Mouse (Mus musculus) heart, embryonic 10.5 days (tissue): Measurements from ENCODE around the gene Hormad1. TPM values are rescaled to one million over a fixed set of nuclear protein-coding genes. Genes with fewer than 3 reads are reported as not detected.
A peak's percentile ranks its signal among the peaks of the same experiment; 100 is the strongest.
"Not testable (repeated sequence)": the region's sequence is repeated elsewhere in the genome, so short reads cannot be mapped to it uniquely, and the experiment has no call there.

ENCODE experiments used
- DNase-seq: peaks from one replicate; pipeline ENCODE4 v3.0.0-alpha.2; 2017; ENCODE audit warnings: low spot score
- H3K27ac ChIP-seq: fragments of 300-500 bp; sonication (generic); 2 replicates; pipeline ENCODE4 v1.5.1; 2016; ENCODE audit warnings: mild to moderate bottlenecking
- H3K27me3 ChIP-seq: fragments of 300-500 bp; sonication (generic); 2 replicates; pipeline ENCODE4 v1.6.1; 2016; ENCODE audit warnings: mild to moderate bottlenecking; ENCODE audit not compliant: poor library complexity, insufficient read depth, severe bottlenecking
- H3K36me3 ChIP-seq: fragments of 300-500 bp; sonication (generic); 2 replicates; pipeline ENCODE4 v1.6.1; 2016; ENCODE audit warnings: mild to moderate bottlenecking, moderate library complexity
- H3K4me1 ChIP-seq: fragments of 300-500 bp; sonication (generic); 2 replicates; pipeline ENCODE4 v1.6.1; 2016; ENCODE audit warnings: mild to moderate bottlenecking
- H3K4me3 ChIP-seq: fragments of 300-500 bp; sonication (generic); 2 replicates; pipeline ENCODE4 v1.5.1; 2016; ENCODE audit warnings: mild to moderate bottlenecking, moderate library complexity
- H3K9me3 ChIP-seq: fragments of 300-500 bp; sonication (generic); 2 replicates; pipeline ENCODE4 v1.6.1; 2016; ENCODE audit warnings: mild to moderate bottlenecking, moderate library complexity
- WGBS: fragments of 180-500 bp; shearing (Covaris S2); methylation state at CpG from one replicate; pipeline ENCODE4 v1.1.7; 2016; 5-methylcytosine and 5-hydroxymethylcytosine counted together
- polyA plus RNA-seq: library from polyadenylated mRNA; unstranded; fragments of >200 nt; fragmentation: Nextera tagmentation; extraction: Ambion mirVana; gene quantifications from 2 replicates; pipeline ENCODE4 v1.2.1, GENCODE M21; 2016

The Hormad1 gene
- polyA plus RNA-seq, 1 experiment from 2014 or later, result 0.19 TPM

DNA sequence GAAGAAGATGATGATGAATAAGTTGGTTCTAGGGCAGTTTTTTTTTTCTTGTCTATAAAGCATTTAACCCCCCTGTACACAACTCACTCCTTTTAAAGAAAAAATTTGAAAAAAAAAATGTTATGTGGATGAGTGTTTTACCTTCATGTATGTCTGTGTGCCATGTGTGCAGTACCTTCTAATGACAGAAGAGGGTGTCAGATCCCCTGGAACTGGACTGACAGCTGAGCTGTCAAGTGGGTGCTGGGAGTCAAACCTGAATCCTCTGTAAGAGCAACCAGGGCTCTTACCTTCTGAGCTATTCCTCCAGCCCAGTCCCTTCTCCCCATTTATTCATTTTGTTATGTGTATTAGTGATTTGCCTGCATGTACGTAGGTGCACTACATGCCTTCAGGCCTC is 28.5 kb upstream of the Hormad1 start:
- Histone ChIP-seq H3K4me1 (no peaks in the 10 kb centered on the region), H3K27ac (no peak overlapping the region), H3K9me3 (no peaks in the 10 kb centered on the region), H3K4me3 (no peak overlapping the region), H3K27me3 (no peaks in the 10 kb centered on the region), H3K36me3 (no peaks in the 10 kb centered on the region)
- 96% methylated on average over 1 of the region's 1 CpGs for WGBS
- no peak for DNase-seq

- no peaks in the 10 kb centered on the region for H3K36me3 ChIP-seq
- WGBS, result 85% methylated on average over 5 of the region's 5 CpGs
- DNase-seq, result no peak
- H3K4me1 ChIP-seq, result no peaks in the 10 kb centered on the region
- no peak overlapping the region for H3K4me3 ChIP-seq
- no peak overlapping the region for H3K27ac ChIP-seq
- H3K27me3 ChIP-seq, result no peaks in the 10 kb centered on the region
- no peaks in the 10 kb centered on the region for H3K9me3 ChIP-seq
These were observed 26.1 kb upstream of the Hormad1 start for GRCm38 (mm10) chr3:95533364-95533763.

- Histone ChIP-seq H3K27me3 (no peaks in the 10 kb centered on the region), H3K27ac (no peak overlapping the region), H3K4me3 (no peak overlapping the region), H3K4me1 (no peaks in the 10 kb centered on the region), H3K36me3 (no peaks in the 10 kb centered on the region), H3K9me3 (no peaks in the 10 kb centered on the region)
- WGBS, result 87% methylated on average over 1 of the region's 1 CpGs
- DNase-seq, result no peak
These were observed 24.6 kb upstream of the Hormad1 start for GRCm38 (mm10) chr3:95534927-95535326.

GRCm38 (mm10) chr3:95538936-95539335 is 20.5 kb upstream of the Hormad1 start:
- no peak overlapping the region for H3K27ac ChIP-seq
- no peak for DNase-seq
- H3K36me3 ChIP-seq, result no peaks in the 10 kb centered on the region
- no peaks in the 10 kb centered on the region for H3K27me3 ChIP-seq
- WGBS, result 84% methylated on average over 10 of the region's 10 CpGs
- H3K4me1 ChIP-seq, result no peaks in the 10 kb centered on the region
- no peak overlapping the region for H3K4me3 ChIP-seq
- H3K9me3 ChIP-seq, result no peaks in the 10 kb centered on the region

- Histone ChIP-seq H3K36me3 (no peaks in the 10 kb centered on the region), H3K4me1 (no peaks in the 10 kb centered on the region), H3K27me3 (no peaks in the 10 kb centered on the region), H3K4me3 (no peak overlapping the region), H3K9me3 (no peaks in the 10 kb centered on the region), H3K27ac (no peak overlapping the region)
- no peak for DNase-seq
- 84% methylated on average over 4 of the region's 4 CpGs for WGBS
These were observed 19.6 kb upstream of the Hormad1 start for GRCm38 (mm10) chr3:95539837-95540236.

- WGBS, result 70% methylated on average over 2 of the region's 2 CpGs
- H3K9me3 ChIP-seq, H3K4me3 ChIP-seq, H3K27ac ChIP-seq, H3K4me1 ChIP-seq, H3K27me3 ChIP-seq, DNase-seq, H3K36me3 ChIP-seq: not testable (repeated sequence)
These were observed 18.3 kb upstream of the Hormad1 start for GRCm38 (mm10) chr3:95541186-95541585.

DNA sequence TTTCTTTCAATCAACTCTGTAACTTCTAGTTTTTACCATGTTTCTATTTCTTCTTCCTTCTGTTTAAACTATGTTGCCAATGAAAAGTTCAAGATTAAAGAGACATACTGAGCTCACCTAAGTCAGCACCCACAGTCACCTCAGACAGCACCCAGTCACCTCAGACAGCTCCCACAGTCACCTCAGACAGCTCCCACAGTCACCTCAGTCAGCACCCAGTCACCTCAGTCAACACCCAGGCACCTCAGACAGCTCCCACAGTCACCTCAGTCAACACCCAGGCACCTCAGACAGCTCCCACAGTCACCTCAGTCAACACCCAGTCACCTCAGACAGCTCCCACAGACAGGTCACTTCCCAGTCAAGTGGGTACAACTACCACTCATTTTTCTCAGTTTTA is 17.3 kb upstream of the Hormad1 start:
- Histone ChIP-seq H3K4me3 (no peak overlapping the region), H3K9me3 (no peaks in the 10 kb centered on the region), H3K36me3 (no peaks in the 10 kb centered on the region), H3K4me1 (no peaks in the 10 kb centered on the region), H3K27ac (no peak overlapping the region), H3K27me3 (no peaks in the 10 kb centered on the region)
- DNase-seq, result peak; percentile 72

- no peaks in the 10 kb centered on the region for H3K4me1 ChIP-seq
- no peak overlapping the region for H3K27ac ChIP-seq
- H3K9me3 ChIP-seq, result no peaks in the 10 kb centered on the region
- 63% methylated on average over 7 of the region's 7 CpGs for WGBS
- H3K36me3 ChIP-seq, result no peaks in the 10 kb centered on the region
- H3K27me3 ChIP-seq, result no peaks in the 10 kb centered on the region
- H3K4me3 ChIP-seq, result no peak overlapping the region
- DNase-seq, result peak; percentile 63
These were observed 16.5 kb upstream of the Hormad1 start for GRCm38 (mm10) chr3:95542981-95543380.

DNA sequence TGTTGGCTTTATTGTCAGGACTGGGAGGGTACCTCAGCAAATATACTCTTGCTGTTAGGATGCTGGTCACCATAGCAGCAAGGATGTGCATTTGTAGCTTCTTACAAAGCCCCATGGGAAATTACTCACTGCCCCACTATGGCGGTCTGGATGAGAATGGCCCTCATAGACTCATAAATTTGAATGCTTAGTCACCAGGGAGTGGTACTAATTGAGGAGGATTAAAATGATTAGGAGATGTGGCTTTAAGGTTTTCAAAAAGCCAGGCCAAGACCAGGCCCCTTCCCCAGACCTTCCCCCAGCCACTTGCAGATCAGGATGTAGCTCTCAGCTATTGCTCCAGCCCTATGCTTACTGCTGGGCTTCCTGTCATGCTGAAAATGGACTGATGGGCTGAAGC is 9.3 kb upstream of the Hormad1 start:
- Histone ChIP-seq H3K4me1 (no peaks in the 10 kb centered on the region), H3K27me3 (no peaks in the 10 kb centered on the region), H3K9me3 (no peaks in the 10 kb centered on the region), H3K4me3 (no peak overlapping the region), H3K36me3 (no peaks in the 10 kb centered on the region), H3K27ac (no peak overlapping the region)
- DNase-seq, result no peak
- 91% methylated on average over 1 of the region's 1 CpGs for WGBS

GRCm38 (mm10) chr3:95553986-95554385 is 5.5 kb upstream of the Hormad1 start:
- WGBS, result 56% methylated on average over 3 of the region's 3 CpGs
- no peak for DNase-seq
- Histone ChIP-seq H3K4me1 (no peaks in the 10 kb centered on the region), H3K36me3 (no peaks in the 10 kb centered on the region), H3K9me3 (no peaks in the 10 kb centered on the region), H3K27me3 (no peaks in the 10 kb centered on the region), H3K27ac (no peak overlapping the region), H3K4me3 (no peak overlapping the region)

DNA sequence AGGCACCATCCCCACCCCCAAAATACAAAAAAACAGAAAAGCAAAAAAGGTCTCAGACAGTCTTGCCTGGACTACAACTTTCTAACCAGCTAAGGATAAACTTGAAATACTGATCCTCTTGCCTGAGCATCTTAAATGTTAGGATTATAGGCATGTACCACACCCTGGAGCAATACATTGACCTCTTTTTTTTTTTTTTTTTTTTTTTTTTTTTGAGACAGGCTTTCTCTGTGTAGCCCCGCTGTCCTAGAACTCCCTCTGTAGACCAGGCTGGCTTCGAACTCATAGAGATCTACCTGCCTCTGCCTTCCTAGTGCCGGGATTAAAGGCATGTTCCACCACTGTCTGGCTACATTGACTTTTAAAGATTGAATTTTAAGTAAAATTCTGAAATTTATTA is 1.3 kb downstream of the Hormad1 start:
- H3K4me3 ChIP-seq, result no peak overlapping the region
- H3K36me3 ChIP-seq, result no peaks in the 10 kb centered on the region
- DNase-seq, result no peak
- no peaks in the 10 kb centered on the region for H3K4me1 ChIP-seq
- H3K27ac ChIP-seq, result no peak overlapping the region
- no peaks in the 10 kb centered on the region for H3K27me3 ChIP-seq
- 81% methylated on average over 3 of the region's 3 CpGs for WGBS
- H3K9me3 ChIP-seq, result no peaks in the 10 kb centered on the region

GRCm38 (mm10) chr3:95561826-95562225 is 2.3 kb downstream of the Hormad1 start:
- no peaks in the 10 kb centered on the region for H3K4me1 ChIP-seq
- H3K27me3 ChIP-seq, result no peaks in the 10 kb centered on the region
- H3K36me3 ChIP-seq, result no peaks in the 10 kb centered on the region
- 80% methylated on average over 2 of the region's 2 CpGs for WGBS
- no peak overlapping the region for H3K27ac ChIP-seq
- no peaks in the 10 kb centered on the region for H3K9me3 ChIP-seq
- H3K4me3 ChIP-seq, result no peak overlapping the region
- no peak for DNase-seq

DNA sequence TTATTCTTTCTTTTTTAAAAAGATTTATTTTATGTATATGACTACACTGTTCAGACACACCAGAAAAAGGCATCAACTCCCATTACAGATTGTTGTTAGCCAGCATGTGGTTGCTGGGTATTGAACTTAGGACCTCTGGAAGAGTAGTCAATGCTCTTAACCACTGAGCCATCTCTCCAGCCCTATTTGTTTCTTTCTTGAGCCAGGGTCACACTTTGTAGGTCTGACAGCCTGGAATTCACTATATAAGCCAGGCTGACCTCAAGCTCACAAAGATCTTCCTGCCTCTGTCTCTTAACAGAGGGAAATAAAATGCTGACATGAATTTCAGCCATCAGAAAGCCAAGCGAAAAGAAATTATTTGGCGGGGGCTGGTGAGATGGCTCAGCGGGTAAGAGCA is 10.1 kb downstream of the Hormad1 start:
- H3K9me3 ChIP-seq, result no peaks in the 10 kb centered on the region
- WGBS, result 83% methylated on average over 3 of the region's 3 CpGs
- H3K4me3 ChIP-seq, result no peak overlapping the region
- no peak for DNase-seq
- no peaks in the 10 kb centered on the region for H3K27me3 ChIP-seq
- no peaks in the 10 kb centered on the region for H3K36me3 ChIP-seq
- H3K4me1 ChIP-seq, result no peaks in the 10 kb centered on the region
- H3K27ac ChIP-seq, result no peak overlapping the region

DNA sequence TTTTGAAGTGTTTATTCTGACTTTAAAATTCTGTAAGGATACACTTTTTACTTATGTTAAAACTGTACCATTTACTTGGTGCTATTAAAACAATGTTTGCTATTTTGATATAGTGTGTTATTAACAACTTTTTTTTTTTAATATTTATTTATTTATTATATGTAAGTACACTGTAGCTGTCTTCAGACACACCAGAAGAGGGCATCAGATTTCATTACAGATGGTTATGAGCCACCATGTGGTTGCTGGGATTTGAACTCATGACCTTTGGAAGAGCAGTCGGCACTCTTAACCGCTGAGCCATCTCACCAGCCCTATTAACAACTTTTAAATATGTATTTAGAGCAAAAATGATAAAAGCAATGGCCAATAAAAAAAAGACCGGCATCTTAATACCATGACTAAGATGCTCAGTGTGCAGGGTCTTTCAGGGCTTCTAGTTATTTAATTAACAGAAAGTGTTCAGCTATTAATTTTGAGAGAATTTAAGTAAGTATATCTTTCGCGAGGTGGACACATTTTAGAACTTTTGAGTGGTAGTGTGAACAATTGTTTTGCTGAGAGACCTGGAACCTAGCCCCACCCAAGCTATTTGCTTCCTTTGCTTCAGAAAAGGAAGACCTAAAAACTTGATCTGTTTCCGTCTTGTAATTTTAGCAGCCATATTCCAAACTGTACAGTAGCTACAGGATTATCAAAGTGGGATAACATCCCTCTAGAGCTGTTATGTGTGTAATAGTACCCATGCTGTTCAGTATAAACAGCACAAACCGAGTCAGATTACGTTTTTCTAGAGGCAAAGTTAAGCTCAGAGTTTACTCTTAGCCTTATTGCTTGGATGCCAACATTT is 28.5 kb downstream of the Hormad1 start:
- no peak for DNase-seq
- H3K4me1 ChIP-seq, result peaks cover 5% of the 10 kb centered on the region; the same call in 1 of the 2 replicates
- WGBS, result 54% methylated on average over 8 of the region's 8 CpGs
- no peaks in the 10 kb centered on the region for H3K27me3 ChIP-seq
- no peaks in the 10 kb centered on the region for H3K9me3 ChIP-seq
- peak overlapping the region; percentile 78 for H3K4me3 ChIP-seq
- peak overlapping the region; percentile 60 for H3K27ac ChIP-seq
- H3K36me3 ChIP-seq, result peaks cover 13% of the 10 kb centered on the region; the same call in 1 of the 2 replicates
